ENCODE assay signal across 11 mouse cellular contexts in genomic region chr16:29719571-29720451, GRCm38 (mm10).
DNase-seq lines count a peak whose midpoint lies in the region; ATAC-seq and TF ChIP-seq lines count a peak whose summit lies in the region.
"Had no signal": no experiment of that assay in that cellular context is flagged by ENCODE, and none has a peak within 500 bp of the region (broad histone marks: within the 10 kb centered on the region; RNA-seq: fewer than 3 reads in every experiment).

No protein-coding gene starts in this region.

- 0 out of 2 replicates have a peak overlapping the region, but pooled peaks have one; percentile 27 for H3K27ac ChIP-seq in lung, embryonic 14.5 days (ENCODE audit: low read depth)
- no peak overlapping the region for H3K27ac ChIP-seq in forebrain, embryonic 15.5 days (replicated peaks)
- peak overlapping the region; percentile 34 for H3K27ac ChIP-seq in midbrain, embryonic 10.5 days (replicated peaks)
- H3K27ac ChIP-seq in heart, embryonic 12.5 days (ENCODE audit: poor library complexity, severe bottlenecking) = no peak overlapping the region
- H3K27ac ChIP-seq: heart, adult 2 months; layer of hippocampus, adult 2 months; limb, embryonic 15.5 days had no signal

- H3K4me2 ChIP-seq in lung, embryonic 14.5 days = no peak overlapping the region
- H3K4me2 ChIP-seq in forebrain, embryonic 15.5 days (replicated peaks) = peak overlapping the region; percentile 26
- H3K4me2 ChIP-seq in heart, embryonic 12.5 days = no peak overlapping the region
- H3K4me2 ChIP-seq: limb, embryonic 15.5 days had no signal

- WGBS in lung, embryonic 14.5 days = 73% methylated on average over 23 of the region's 23 CpGs
- 11% methylated on average over 23 of the region's 23 CpGs for WGBS in forebrain, embryonic 15.5 days
- 22% methylated on average over 23 of the region's 23 CpGs for WGBS in midbrain, embryonic 10.5 days
- WGBS in heart, embryonic 12.5 days = 82% methylated on average over 23 of the region's 23 CpGs

- TF ChIP-seq CTCF in lung, embryonic 14.5 days (IDR thresholded peaks at IDR 0.05; ENCODE audit: low read depth) = no peak

- no peaks in the 10 kb centered on the region for H3K9me3 ChIP-seq in lung, embryonic 14.5 days (ENCODE audit: low read depth, low read length)
- no peaks in the 10 kb centered on the region for H3K9me3 ChIP-seq in forebrain, embryonic 15.5 days
- no peaks in the 10 kb centered on the region for H3K9me3 ChIP-seq in midbrain, embryonic 10.5 days (replicated peaks)
- H3K9me3 ChIP-seq in heart, embryonic 12.5 days (replicated peaks) = no peaks in the 10 kb centered on the region
- H3K9me3 ChIP-seq: limb, embryonic 15.5 days had no signal

- H3K36me3 ChIP-seq in lung, embryonic 14.5 days (ENCODE audit: insufficient read depth) = no peaks in the 10 kb centered on the region
- no peaks in the 10 kb centered on the region for H3K36me3 ChIP-seq in forebrain, embryonic 15.5 days
- H3K36me3 ChIP-seq in midbrain, embryonic 10.5 days = no peaks in the 10 kb centered on the region
- no peaks in the 10 kb centered on the region for H3K36me3 ChIP-seq in heart, embryonic 12.5 days
- H3K36me3 ChIP-seq: limb, embryonic 15.5 days had no signal

- no peak for DNase-seq in lung, embryonic 14.5 days
- no peak for DNase-seq in lung, postnatal 14 days
- DNase-seq in midbrain, embryonic 10.5 days (ENCODE audit: low spot score) = peak; percentile 82
- DNase-seq in retina, embryonic 14.5 days (ENCODE audit: low spot score) = peak; percentile 91
- no peak for DNase-seq in frontal cortex, adult 2 months (ENCODE audit: extremely low spot score in 1 of 2, low spot score in 1 of 2)
- no peak for DNase-seq in lung, postnatal 25 days (ENCODE audit: low spot score)
- DNase-seq: heart, adult 2 months had no signal

- H3K4me3 ChIP-seq in lung, embryonic 14.5 days (ENCODE audit: low read depth, low read length) = no peak overlapping the region
- no peak overlapping the region for H3K4me3 ChIP-seq in forebrain, embryonic 15.5 days
- H3K4me3 ChIP-seq in midbrain, embryonic 10.5 days = peak overlapping the region; percentile 16
- H3K4me3 ChIP-seq in heart, embryonic 12.5 days = no peak overlapping the region
- H3K4me3 ChIP-seq: heart, adult 2 months; layer of hippocampus, adult 2 months; limb, embryonic 15.5 days had no signal

- ATAC-seq in lung, embryonic 14.5 days (ENCODE audit: insufficient read depth) = no peak
- ATAC-seq in forebrain, embryonic 15.5 days (replicated peaks) = peak; percentile 79
- no peak for ATAC-seq in heart, embryonic 12.5 days (ENCODE audit: insufficient number of reproducible peaks, low FRiP score)

- peak overlapping the region; percentile 13; the same call in 1 of the 2 replicates for H3K9ac ChIP-seq in lung, embryonic 14.5 days
- H3K9ac ChIP-seq in forebrain, embryonic 15.5 days (replicated peaks) = no peak overlapping the region
- H3K9ac ChIP-seq in heart, embryonic 12.5 days = no peak overlapping the region
- H3K9ac ChIP-seq: limb, embryonic 15.5 days had no signal

- H3K4me1 ChIP-seq in lung, embryonic 14.5 days (ENCODE audit: insufficient read depth) = peaks cover 12% of the 10 kb centered on the region
- H3K4me1 ChIP-seq in forebrain, embryonic 15.5 days = peaks cover 12% of the 10 kb centered on the region
- H3K4me1 ChIP-seq in midbrain, embryonic 10.5 days = peaks cover 29% of the 10 kb centered on the region
- H3K4me1 ChIP-seq in heart, embryonic 12.5 days (replicated peaks) = peaks cover under 1% of the 10 kb centered on the region; the same call in 1 of the 2 replicates

- no peaks in the 10 kb centered on the region for H3K27me3 ChIP-seq in lung, embryonic 14.5 days (ENCODE audit: insufficient read depth, low read length)
- peaks cover 31% of the 10 kb centered on the region for H3K27me3 ChIP-seq in forebrain, embryonic 15.5 days
- H3K27me3 ChIP-seq in midbrain, embryonic 10.5 days (ENCODE audit: low read depth, poor library complexity, severe bottlenecking) = peaks cover 100% of the 10 kb centered on the region
- H3K27me3 ChIP-seq in heart, embryonic 12.5 days (replicated peaks) = peaks cover 19% of the 10 kb centered on the region; the same call in 1 of the 2 replicates
- H3K27me3 ChIP-seq: limb, embryonic 15.5 days had no signal

Comparison
In these comparisons a context has a peak if more than half of its experiments do, and no peak if none do; other contexts are left out.
1. DNase-seq: peak in midbrain, embryonic 10.5 days (single experiment) and retina, embryonic 14.5 days (single experiment); none in lung, embryonic 14.5 days (single experiment), lung, postnatal 14 days (single experiment), frontal cortex, adult 2 months (0 of 2) and lung, postnatal 25 days (single experiment).
2. H3K27ac ChIP-seq: peak in lung, embryonic 14.5 days (single experiment) and midbrain, embryonic 10.5 days (single experiment); none in forebrain, embryonic 15.5 days (single experiment) and heart, embryonic 12.5 days (single experiment).